Mouse (Mus musculus): ENCODE data around the gene Gpr18.

- TF ChIP-seq CTCF (IDR thresholded peaks at IDR 0.05) (no peak), POLR2A (IDR thresholded peaks at IDR 0.05; ENCODE audit: insufficient read depth, low read depth, low read length) (no peak), EP300 (IDR thresholded peaks at IDR 0.05; ENCODE audit: insufficient read depth, low read depth, low read length) (no peak)
These were observed 16.0 kb upstream of the Gpr18 start for GRCm38 (mm10) chr14:121931594-121931993.

Data from heart, adult 2 months (tissue).